Mouse (Mus musculus) kidney, embryonic 14.5 days (tissue): ENCODE measurements around the gene 0610037L13Rik. TPM values are rescaled to one million over a fixed set of nuclear protein-coding genes. Genes with fewer than 3 reads are reported as not detected.

ENCODE experiments used
- polyA plus RNA-seq: library from polyadenylated mRNA; unstranded; fragments of >200 nt; fragmentation: Nextera tagmentation; extraction: Ambion mirVana; gene quantifications from 2 replicates; pipeline ENCODE4 v1.2.1, GENCODE M21; 2014

Gene 0610037L13Rik
- polyA plus RNA-seq, 1 experiment from 2014 or later: 126 TPM

Other genes with a start within 250 kb of the 0610037L13Rik start
- not detected in 2 replicates for gene Dmrtb1, start 205.6 kb upstream of the 0610037L13Rik start, polyA plus RNA-seq
- gene Lrp8, start 87.6 kb upstream of the 0610037L13Rik start, polyA plus RNA-seq: 3.6 and 4.2 TPM in 2 replicates
- gene Magoh, start 10.1 kb upstream of the 0610037L13Rik start, polyA plus RNA-seq: 229 and 331 TPM in 2 replicates
- 33.0 and 49.5 TPM in 2 replicates for gene Cpt2, start 33.8 kb downstream of the 0610037L13Rik start, polyA plus RNA-seq
- gene Slc1a7, start 78.5 kb downstream of the 0610037L13Rik start, polyA plus RNA-seq: not detected in 2 replicates
- gene Podn, start 206.6 kb downstream of the 0610037L13Rik start, polyA plus RNA-seq: 0.46 and 1.0 TPM in 2 replicates